Mouse (Mus musculus) megakaryocyte-erythroid progenitor cell, adult 5-6 weeks (primary cell): Measurements from ENCODE around the gene Atp5f1. TPM values are rescaled to one million over a fixed set of nuclear protein-coding genes. Genes with fewer than 3 reads are reported as not detected.
"Not testable (repeated sequence)": the region's sequence is repeated elsewhere in the genome, so short reads cannot be mapped to it uniquely, and the experiment has no call there.

ENCODE experiments used
- ATAC-seq: replicated peaks from 2 replicates; pipeline ENCODE4 v1.8.0; 2016; ENCODE audit warnings: mild to moderate bottlenecking, inconsistent platforms; ENCODE audit not compliant: severe bottlenecking, poor library complexity, low FRiP score, low TSS enrichment
- total RNA-seq, 2 experiments: library from RNA; stranded (forward) in 1 of 2; stranded (reverse) in 1 of 2; fragments of 200-1000, 215-1000 nt in 1 of 2; fragments of >200 nt in 1 of 2; fragmentation: Nextera tagmentation in 1 of 2; gene quantifications; 2 replicates each; pipeline ENCODE4 v1.2.3; 2014 to 2017

The Atp5f1 gene
- 376 and 381 TPM in 2 replicates for total RNA-seq (2014; fragmentation: Nextera tagmentation)
- 527 and 581 TPM in 2 replicates for total RNA-seq (2017)

- ATAC-seq = no peak
These were observed at the start of gene Atp5f1 for GRCm38 (mm10) chr3:105959999-105960398. Gene Atp5f1 (minus strand): TSS chr3:105960099.

- not testable (repeated sequence) for ATAC-seq
These were observed 43.5 kb upstream of the Atp5f1 start for GRCm38 (mm10) chr3:106003360-106003759.

GRCm38 (mm10) chr3:106001416-106002370 is 41.8 kb upstream of the Atp5f1 start:
- peak; percentile 89 for ATAC-seq

- ATAC-seq = peak; percentile 35; the same call in 1 of the 2 replicates
These were observed 40.9 kb upstream of the Atp5f1 start for GRCm38 (mm10) chr3:106000707-106001375.

GRCm38 (mm10) chr3:105994730-105995129 is 34.8 kb upstream of the Atp5f1 start:
- no peak for ATAC-seq

GRCm38 (mm10) chr3:105991653-105992283 is 31.9 kb upstream of the Atp5f1 start:
- peak; percentile 52 for ATAC-seq

GRCm38 (mm10) chr3:105989611-105990010 is 29.7 kb upstream of the Atp5f1 start:
- not testable (repeated sequence) for ATAC-seq

- no peak for ATAC-seq
These were observed 14.3 kb upstream of the Atp5f1 start for GRCm38 (mm10) chr3:105974174-105974573.

GRCm38 (mm10) chr3:105973411-105973810 is 13.5 kb upstream of the Atp5f1 start, which contains the start of gene Ovgp1:
Gene Ovgp1 (plus strand): TSS chr3:105973711.
- no peak for ATAC-seq

GRCm38 (mm10) chr3:105971831-105972446 is 12.0 kb upstream of the Atp5f1 start:
- ATAC-seq = no peak

- ATAC-seq = no peak
These were observed 801 bp upstream of the Atp5f1 start for GRCm38 (mm10) chr3:105960700-105961099.

- peak; percentile 48 for ATAC-seq
These were observed 314 bp downstream of the Atp5f1 start for GRCm38 (mm10) chr3:105959585-105959984.

GRCm38 (mm10) chr3:105958974-105959580 is 822 bp downstream of the Atp5f1 start, which contains the start of gene Wdr77:
Gene Wdr77 (plus strand): TSS chr3:105959369.
- ATAC-seq = peak; percentile 90

GRCm38 (mm10) chr3:105958204-105958603 is 1.7 kb downstream of the Atp5f1 start:
- no peak for ATAC-seq

- ATAC-seq = no peak
These were observed 2.7 kb downstream of the Atp5f1 start for GRCm38 (mm10) chr3:105957235-105957634.

- no peak for ATAC-seq
These were observed 8.6 kb downstream of the Atp5f1 start for GRCm38 (mm10) chr3:105951348-105951747.

- ATAC-seq = no peak
These were observed 23.8 kb downstream of the Atp5f1 start for GRCm38 (mm10) chr3:105936111-105936510.

GRCm38 (mm10) chr3:105935033-105935432 is 24.9 kb downstream of the Atp5f1 start:
- ATAC-seq = no peak

GRCm38 (mm10) chr3:105933926-105934325 is 26.0 kb downstream of the Atp5f1 start:
- ATAC-seq = no peak
